Mouse (Mus musculus) hindbrain, embryonic 10.5 days (tissue): ENCODE results near the gene Surf6. TPM values are rescaled to one million over a fixed set of nuclear protein-coding genes. Genes with fewer than 3 reads are reported as not detected.

ENCODE experiments used
- DNase-seq: peaks from one replicate; pipeline ENCODE4 v3.0.0-alpha.2; 2017; ENCODE audit warnings: low spot score
- H3K27ac ChIP-seq: fragments of 300-500 bp; sonication (generic); 2 replicates; pipeline ENCODE4 v1.5.1; 2016; ENCODE audit warnings: mild to moderate bottlenecking, moderate library complexity
- H3K27me3 ChIP-seq: fragments of 300-500 bp; sonication (generic); 2 replicates; pipeline ENCODE4 v1.6.1; 2016; ENCODE audit warnings: mild to moderate bottlenecking; ENCODE audit not compliant: poor library complexity, insufficient read depth, severe bottlenecking
- H3K36me3 ChIP-seq: fragments of 300-500 bp; sonication (generic); 2 replicates; pipeline ENCODE4 v1.6.1; 2016; ENCODE audit warnings: mild to moderate bottlenecking, moderate library complexity
- H3K4me1 ChIP-seq: fragments of 300-500 bp; sonication (generic); replicated peaks from 2 replicates; pipeline ENCODE4 v1.6.1; 2016; ENCODE audit warnings: mild to moderate bottlenecking
- H3K4me3 ChIP-seq: fragments of 300-500 bp; sonication (generic); 2 replicates; pipeline ENCODE4 v1.5.1; 2016; ENCODE audit warnings: mild to moderate bottlenecking, moderate library complexity
- H3K9me3 ChIP-seq: fragments of 300-500 bp; sonication (generic); 2 replicates; pipeline ENCODE4 v1.6.1; 2016; ENCODE audit warnings: mild to moderate bottlenecking, moderate library complexity
- WGBS: fragments of 180-500 bp; shearing (Covaris S2); methylation state at CpG from one replicate; pipeline ENCODE4 v1.1.7; 2016; 5-methylcytosine and 5-hydroxymethylcytosine counted together
- polyA plus RNA-seq: library from polyadenylated mRNA; unstranded; fragments of >200 nt; fragmentation: Nextera tagmentation; extraction: Ambion mirVana; gene quantifications from 2 replicates; pipeline ENCODE4 v1.2.1, GENCODE M21; 2016

The Surf6 gene
- polyA plus RNA-seq, 1 experiment from 2014 or later, result 30.8 TPM

DNA sequence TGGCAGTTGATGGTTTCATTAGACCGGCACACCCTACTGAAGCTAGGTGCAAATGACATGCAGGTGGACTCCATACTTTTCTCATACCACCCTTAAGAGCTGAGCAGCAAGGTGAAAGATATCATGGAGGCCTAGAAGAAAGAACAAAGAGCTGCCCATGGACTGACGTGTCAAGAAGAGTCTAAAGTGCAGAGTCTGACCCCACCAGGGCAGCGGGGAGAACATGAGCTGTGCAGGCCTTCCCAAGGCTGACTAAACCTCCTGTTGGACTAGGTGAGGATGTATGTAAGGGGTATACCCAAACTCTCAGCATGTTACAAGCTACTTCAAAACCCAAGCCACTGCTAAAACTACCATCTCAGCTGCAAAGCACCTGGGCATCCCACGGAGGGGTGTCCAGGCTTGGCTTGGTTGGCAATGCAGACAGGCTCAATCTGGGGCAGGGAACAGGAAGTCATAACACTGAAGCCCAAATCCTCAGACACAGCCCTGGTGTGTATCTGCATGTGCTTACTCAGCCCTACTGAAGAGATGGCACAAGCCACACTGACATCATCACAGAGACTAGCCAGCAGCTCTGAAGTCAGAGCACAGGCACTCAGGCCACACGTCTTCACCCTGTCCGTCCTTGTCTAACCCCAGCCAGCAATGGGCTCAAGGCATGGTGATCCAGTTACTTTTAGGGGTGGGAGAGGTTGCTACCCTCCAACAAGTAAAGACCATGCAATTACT is 25.2 kb upstream of the Surf6 start:
- DNase-seq, result no peak
- no peaks in the 10 kb centered on the region for H3K9me3 ChIP-seq
- H3K4me3 ChIP-seq, result no peak overlapping the region
- no peak overlapping the region for H3K27ac ChIP-seq
- H3K4me1 ChIP-seq, result peaks cover 22% of the 10 kb centered on the region
- H3K27me3 ChIP-seq, result no peaks in the 10 kb centered on the region
- H3K36me3 ChIP-seq, result peaks cover 84% of the 10 kb centered on the region
- WGBS, result 93% methylated on average over 6 of the region's 6 CpGs

DNA sequence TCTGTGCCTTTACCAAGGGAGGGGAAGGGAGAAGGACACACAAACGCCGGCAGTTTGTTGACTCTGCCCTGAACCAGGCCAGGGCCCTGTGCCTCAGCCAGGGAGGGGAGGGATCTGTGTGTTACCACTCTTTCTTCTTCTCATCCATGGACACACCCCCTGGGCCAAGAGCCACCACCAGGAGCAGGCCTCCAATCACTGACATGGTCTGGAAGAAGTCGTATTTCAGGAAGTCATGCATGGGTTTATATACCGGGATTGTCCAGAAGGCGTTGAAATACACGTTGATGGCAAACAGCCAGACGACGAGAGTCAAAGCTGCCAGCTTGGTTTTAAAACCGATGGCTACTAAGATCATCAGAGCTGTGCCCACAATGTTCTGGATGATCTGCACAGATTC is 19.1 kb upstream of the Surf6 start:
- Histone ChIP-seq H3K27me3 (no peaks in the 10 kb centered on the region), H3K4me3 (no peak overlapping the region), H3K9me3 (no peaks in the 10 kb centered on the region), H3K27ac (no peak overlapping the region), H3K4me1 (peaks cover 16% of the 10 kb centered on the region), H3K36me3 (peaks cover 97% of the 10 kb centered on the region)
- DNase-seq, result no peak
- WGBS, result 86% methylated on average over 9 of the region's 9 CpGs

DNA sequence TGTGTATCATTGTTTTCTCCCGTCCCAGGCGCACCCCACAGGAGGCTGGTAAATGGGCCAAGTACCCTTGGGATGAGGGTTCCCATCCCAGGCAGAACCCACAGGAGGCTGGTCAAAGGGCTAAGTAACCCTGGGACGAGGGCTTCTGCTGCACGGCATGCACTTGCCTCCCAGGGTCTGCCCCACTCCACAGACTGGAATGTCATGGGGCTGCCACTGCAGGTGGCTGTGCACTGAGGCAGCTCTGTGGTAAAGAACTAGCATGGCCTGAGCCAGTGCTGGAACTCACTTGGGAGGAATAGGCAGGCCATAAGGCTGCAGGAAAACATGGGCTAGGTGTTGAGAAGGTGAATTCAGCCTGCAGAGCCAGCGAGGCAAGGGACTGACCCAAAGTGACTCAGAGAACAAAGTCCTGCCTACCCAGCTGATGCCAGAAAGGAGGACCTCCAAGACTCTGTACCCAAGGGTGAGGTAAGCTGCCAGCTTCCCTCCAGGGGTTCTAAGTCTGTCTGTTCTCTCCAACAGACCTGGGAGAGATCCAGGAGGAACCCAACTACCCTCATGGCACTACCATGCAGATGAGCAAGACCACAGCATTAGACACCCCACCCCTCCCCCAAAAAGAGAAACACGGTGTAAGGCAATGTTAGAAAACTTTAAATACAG is 17.6 kb upstream of the Surf6 start:
- no peaks in the 10 kb centered on the region for H3K27me3 ChIP-seq
- peaks cover 83% of the 10 kb centered on the region for H3K36me3 ChIP-seq
- no peak overlapping the region for H3K27ac ChIP-seq
- H3K9me3 ChIP-seq, result no peaks in the 10 kb centered on the region
- no peak overlapping the region for H3K4me3 ChIP-seq
- no peak for DNase-seq
- H3K4me1 ChIP-seq, result peaks cover 30% of the 10 kb centered on the region
- WGBS, result 90% methylated on average over 6 of the region's 6 CpGs

DNA sequence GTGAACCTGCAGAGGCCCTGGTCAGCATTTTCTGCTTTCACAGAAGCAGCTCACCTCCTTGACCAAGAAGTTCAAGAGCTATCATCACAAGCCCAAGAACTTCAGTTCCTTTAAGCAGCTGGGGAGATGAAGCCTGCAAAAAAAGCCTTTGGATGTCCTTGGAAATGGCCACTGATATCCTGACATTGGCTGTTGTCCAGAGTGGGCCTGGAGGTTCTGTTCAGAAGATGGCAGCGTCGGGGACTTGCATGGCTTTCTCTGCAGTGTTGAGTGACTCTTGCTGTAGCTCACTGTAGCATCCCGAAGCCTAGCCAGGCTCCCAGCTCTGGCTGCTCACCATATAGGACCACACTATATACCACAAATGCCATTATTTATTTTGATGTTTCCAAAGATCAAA is 17.0 kb upstream of the Surf6 start:
- Histone ChIP-seq H3K27ac (no peak overlapping the region), H3K36me3 (peaks cover 78% of the 10 kb centered on the region), H3K4me1 (peaks cover 36% of the 10 kb centered on the region), H3K27me3 (no peaks in the 10 kb centered on the region), H3K4me3 (no peak overlapping the region), H3K9me3 (no peaks in the 10 kb centered on the region)
- WGBS, result 92% methylated on average over 3 of the region's 3 CpGs
- DNase-seq, result no peak

- Histone ChIP-seq H3K4me1 (peaks cover 55% of the 10 kb centered on the region), H3K9me3 (no peaks in the 10 kb centered on the region), H3K36me3 (peaks cover 78% of the 10 kb centered on the region), H3K4me3 (peak overlapping the region; percentile 88), H3K27ac (peak overlapping the region; percentile 92), H3K27me3 (no peaks in the 10 kb centered on the region)
- 2% methylated on average over 13 of the region's 13 CpGs for WGBS
- no peak for DNase-seq
Measured at GRCm38 (mm10) chr2:26916738-26917137, 14.1 kb upstream of the Surf6 start.

DNA sequence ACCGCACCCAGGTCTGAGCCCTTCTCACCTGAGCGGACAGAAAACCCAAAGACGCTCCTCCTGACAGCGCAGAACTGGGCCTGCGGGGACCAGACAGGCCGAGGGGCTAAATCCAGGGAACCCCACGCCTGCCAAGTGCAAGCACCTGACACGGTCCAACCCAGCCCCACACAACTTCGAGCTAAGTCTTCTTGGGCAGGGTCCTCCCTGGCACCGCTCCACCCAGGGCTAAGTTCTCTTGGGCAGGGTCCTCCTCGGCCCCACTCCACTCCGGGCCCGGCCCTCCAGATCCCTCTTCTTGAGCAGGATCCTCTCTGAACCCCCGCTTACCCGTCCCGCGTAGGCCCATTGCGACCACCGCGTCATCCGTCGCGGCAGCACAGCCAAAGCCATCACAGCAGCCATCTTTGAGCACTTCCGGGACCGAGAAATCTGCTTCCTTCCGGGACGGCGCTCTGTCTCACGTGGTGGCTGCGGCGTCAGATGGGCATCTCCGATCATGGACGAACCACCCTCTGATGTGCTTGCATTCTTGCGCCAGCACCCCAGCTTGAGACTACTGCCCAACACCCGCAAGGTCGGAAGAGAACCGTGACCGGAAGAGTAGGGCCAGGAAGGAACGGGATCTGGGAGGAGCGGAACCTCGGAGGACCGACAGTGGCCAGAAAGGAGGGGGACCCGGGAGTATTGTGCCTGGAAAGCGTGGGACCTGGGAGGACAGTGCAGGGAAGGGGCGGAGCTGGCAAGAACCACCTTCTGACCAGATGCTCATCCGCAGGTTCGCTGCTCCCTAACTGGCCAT is 13.4 kb upstream of the Surf6 start, which contains the start of the genes Surf2 and Surf1:
TSS of gene Surf2 (plus strand) at position 441 of the 802 bp plus-strand sequence.
TSS of gene Surf1 (minus strand) at position 604 of the 802 bp plus-strand sequence.
- Histone ChIP-seq H3K36me3 (peaks cover 78% of the 10 kb centered on the region), H3K27me3 (no peaks in the 10 kb centered on the region), H3K27ac (peak within 1 kb of the TSS; percentile 92), H3K9me3 (no peaks in the 10 kb centered on the region), H3K4me3 (peak within 1 kb of the TSS; percentile 88), H3K4me1 (peaks cover 60% of the 10 kb centered on the region)
- peak; percentile 84 for DNase-seq
- 2% methylated on average over 47 of the region's 47 CpGs for WGBS

DNA sequence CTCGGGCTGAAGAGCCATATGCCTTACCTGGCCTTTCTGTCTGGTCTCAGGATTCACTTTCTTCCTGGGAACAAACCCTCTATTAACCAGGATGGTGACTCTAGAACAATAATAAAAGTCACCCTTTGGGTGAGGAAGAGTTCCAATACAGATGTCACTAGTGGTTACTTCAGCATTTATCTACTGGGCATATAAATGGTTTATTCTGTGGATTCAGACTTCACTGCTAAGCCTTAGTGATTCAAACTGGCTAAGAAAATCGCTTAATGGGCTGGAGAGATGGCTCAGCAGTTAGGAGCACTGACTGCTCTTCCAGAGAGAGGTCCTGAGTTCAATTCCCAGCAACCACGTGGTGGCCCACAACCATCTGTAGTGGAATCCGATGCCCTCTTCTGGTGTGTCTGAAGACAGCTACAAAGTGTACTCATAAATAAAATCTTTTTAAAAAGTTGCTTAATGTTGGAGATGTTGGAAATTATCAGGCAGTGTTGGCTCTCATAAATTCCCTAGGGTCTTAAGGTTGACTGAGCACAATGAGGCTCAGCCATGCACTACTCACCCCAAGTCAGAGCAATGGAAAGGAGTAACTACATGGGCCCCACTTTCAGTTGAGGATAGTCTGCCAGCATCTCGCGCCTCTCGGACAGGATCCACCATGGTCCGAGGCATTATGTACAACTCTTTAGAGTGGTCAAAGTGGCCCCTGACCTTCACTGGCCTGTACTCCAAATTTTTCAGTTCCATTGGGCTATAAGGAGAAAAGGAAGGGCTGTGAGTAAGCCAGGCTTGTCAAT is 11.7 kb upstream of the Surf6 start:
- 65% methylated on average over 8 of the region's 8 CpGs for WGBS
- Histone ChIP-seq H3K4me3 (peak overlapping the region; percentile 88), H3K36me3 (peaks cover 60% of the 10 kb centered on the region), H3K9me3 (no peaks in the 10 kb centered on the region), H3K27me3 (no peaks in the 10 kb centered on the region), H3K4me1 (peaks cover 66% of the 10 kb centered on the region), H3K27ac (no peak overlapping the region)
- DNase-seq, result no peak

GRCm38 (mm10) chr2:26913416-26914147 is 10.9 kb upstream of the Surf6 start:
- Histone ChIP-seq H3K4me1 (peaks cover 73% of the 10 kb centered on the region), H3K27me3 (no peaks in the 10 kb centered on the region), H3K36me3 (peaks cover 58% of the 10 kb centered on the region), H3K9me3 (no peaks in the 10 kb centered on the region), H3K4me3 (no peak overlapping the region), H3K27ac (no peak overlapping the region)
- WGBS, result 88% methylated on average over 17 of the region's 17 CpGs
- DNase-seq, result no peak

DNA sequence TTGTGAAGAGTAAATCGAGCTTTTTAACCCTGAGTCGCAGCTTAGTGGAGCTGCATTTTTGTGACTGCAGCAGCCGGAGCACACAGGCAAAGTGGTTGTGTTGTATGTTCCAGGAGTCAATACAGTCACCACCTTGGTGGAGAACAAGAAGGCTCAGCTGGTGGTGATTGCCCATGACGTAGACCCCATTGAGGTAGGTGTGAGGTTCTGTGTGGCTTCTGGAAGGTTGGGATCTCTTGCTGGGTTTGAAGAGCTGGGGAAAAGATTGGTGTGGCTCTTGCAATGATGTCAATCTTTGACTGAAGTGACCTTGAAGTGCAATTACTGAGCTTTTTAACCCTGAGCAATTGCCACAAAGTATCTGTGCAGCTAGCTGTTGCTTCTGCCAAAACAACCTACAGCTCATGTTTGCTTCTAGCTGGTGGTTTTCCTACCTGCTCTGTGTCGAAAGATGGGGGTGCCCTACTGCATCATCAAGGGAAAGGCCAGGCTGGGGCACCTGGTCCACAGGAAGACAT is 9.6 kb upstream of the Surf6 start:
- Histone ChIP-seq H3K4me3 (peak overlapping the region; percentile 95), H3K4me1 (peaks cover 76% of the 10 kb centered on the region), H3K27ac (0 out of 2 replicates have a peak overlapping the region, but pooled peaks have one; percentile 23), H3K36me3 (peaks cover 58% of the 10 kb centered on the region), H3K9me3 (no peaks in the 10 kb centered on the region), H3K27me3 (no peaks in the 10 kb centered on the region)
- WGBS, result 79% methylated on average over 5 of the region's 5 CpGs
- no peak for DNase-seq

DNA sequence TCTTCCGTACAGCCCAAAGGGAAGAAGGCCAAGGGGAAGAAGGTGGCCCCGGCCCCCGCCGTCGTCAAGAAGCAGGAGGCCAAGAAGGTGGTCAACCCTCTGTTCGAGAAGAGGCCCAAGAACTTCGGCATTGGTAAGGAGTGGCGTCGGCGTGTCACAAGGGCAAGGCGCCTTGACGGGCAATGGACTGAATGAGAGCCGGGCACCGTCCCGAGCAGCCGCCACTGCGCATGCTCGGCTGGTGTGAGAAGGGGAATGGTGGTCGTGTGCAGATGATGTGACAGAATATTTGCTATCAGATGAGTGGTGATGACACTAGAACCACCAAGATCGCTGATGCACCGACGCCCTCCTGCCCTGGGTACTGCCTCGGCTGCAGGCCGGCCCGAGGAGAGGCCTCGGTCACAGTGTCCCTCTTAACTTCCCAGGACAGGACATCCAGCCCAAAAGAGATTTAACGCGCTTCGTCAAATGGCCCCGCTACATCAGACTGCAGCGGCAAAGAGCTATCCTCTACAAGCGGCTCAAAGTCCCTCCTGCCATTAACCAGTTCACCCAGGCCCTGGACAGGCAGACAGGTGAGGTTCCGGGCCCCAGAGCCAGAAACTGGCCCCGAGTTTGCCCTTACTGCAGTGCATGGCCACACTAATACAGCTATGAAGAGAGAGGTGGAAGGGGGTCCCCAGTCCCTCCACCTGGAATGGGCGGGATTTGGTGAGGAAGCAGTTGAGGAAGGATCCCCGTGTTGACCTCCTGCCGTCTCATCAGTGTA is 8.5 kb upstream of the Surf6 start:
- Histone ChIP-seq H3K27ac (peak overlapping the region; percentile 95), H3K4me1 (peaks cover 67% of the 10 kb centered on the region), H3K36me3 (peaks cover 67% of the 10 kb centered on the region), H3K27me3 (no peaks in the 10 kb centered on the region), H3K9me3 (no peaks in the 10 kb centered on the region), H3K4me3 (peak overlapping the region; percentile 95)
- under 1% methylated on average over 37 of the region's 37 CpGs for WGBS
- DNase-seq, result no peak
